Mouse (Mus musculus) adrenal gland, postnatal 10 days (tissue): Measurements from ENCODE around the gene Mpdz. TPM values are rescaled to one million over a fixed set of nuclear protein-coding genes. Genes with fewer than 3 reads are reported as not detected.
A peak's percentile ranks its signal among the peaks of the same experiment; 100 is the strongest.

Experiments used
- DNase-seq: peaks from one replicate; pipeline ENCODE4 v3.0.0; 2021; ENCODE audit warnings: mixed read lengths
- total RNA-seq, 2 experiments: library from RNA; stranded (reverse); gene quantifications; 2 replicates each; pipeline ENCODE4 v1.2.3; 2021

The Mpdz gene
- total RNA-seq, 2 experiments from 2014 or later = 57.2 to 88.0 TPM

DNA sequence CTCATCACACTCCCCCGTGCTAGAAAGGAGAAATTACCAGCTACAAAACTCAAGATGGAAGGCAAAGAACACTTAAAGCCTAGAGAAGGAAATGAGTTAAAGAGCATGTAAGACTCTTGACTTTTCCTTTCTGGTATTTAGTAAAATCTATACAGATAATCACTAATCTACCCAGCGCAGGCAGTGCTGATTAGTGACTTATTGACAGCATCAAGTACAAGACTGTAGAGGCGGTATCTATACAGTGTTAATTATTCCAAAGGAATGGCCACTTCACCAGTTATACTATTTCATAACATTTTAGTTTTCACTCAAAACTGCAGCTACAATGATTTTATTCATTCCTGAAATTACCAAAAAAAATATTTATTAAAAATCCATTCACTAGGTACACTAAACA, 49.7 kb downstream of the Mpdz start:
- DNase-seq = no peak

DNA sequence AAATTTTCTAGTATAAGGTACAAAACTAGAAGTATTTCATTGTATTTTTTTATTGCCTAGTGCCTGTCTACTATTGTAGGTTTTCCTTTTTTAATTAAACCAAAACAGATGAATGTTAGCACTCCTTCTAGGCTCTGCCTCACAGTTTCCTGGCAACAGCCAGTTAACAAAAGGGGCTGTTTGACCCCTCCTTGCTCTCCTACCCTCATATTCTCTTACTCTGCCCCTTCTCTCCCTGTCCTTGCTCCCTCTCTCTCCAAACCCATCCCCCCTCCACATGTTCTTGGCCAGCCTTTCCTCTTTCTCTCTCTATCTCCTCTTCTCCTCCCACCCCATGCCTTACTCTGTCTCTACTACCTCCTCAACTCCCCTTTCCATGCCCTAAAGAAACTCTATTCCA, 53.4 kb downstream of the Mpdz start:
- no peak for DNase-seq

DNA sequence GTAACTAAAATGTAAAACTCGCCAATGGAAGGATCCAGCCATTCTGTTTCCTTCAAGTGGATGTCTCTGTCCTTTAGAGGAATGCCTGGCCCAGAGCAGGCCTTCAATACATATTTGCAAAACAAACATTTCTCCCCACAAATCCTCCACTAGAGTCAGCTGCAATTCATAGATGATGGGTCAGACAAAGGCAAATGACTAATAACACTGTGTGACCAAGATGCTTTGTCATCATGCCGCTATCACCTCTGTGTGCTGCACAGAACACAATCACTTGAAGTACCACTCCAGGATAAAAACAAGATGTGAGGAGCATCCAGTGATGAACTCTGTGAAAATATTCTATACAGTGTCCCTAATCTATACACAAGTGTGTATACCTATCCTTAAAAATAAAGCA, 55.0 kb downstream of the Mpdz start:
- no peak for DNase-seq

DNA sequence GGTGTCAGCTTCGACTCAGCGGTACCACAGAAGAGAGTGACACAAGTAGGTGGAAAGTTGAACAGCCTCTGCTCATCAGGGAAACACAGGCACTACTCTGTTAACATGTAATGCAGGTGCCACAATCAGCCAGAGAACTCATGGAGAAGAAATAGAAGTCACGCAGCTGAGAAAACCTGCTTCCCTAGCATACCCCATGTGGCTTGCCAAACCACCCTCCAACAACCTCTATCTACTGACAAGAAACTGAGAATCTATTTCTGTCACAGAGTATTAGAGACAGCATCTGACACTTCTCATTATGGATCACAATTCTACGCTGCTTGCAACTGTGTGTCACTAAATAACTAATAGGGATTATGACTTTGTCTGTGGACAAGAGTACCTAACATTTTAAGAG, 70.3 kb downstream of the Mpdz start:
- no peak for DNase-seq

DNA sequence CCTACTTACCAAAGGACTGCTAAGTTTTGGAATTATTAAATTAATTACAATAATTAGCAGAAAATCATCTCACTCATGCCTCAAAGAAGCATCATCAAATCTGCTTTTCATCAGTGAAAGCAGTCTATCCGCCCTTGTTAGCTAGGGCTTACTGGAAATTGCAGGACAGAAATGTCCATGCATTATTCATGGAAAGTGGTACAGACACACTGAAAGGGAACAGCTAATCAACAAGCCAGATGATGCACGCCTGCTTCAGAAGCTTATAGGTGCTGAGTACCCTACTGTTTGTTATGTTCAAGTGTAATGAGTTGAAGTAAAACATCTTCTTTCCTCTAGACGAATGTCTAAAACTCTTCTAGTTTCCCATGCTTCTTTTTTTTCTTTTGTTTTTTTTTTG, 91.2 kb downstream of the Mpdz start:
- DNase-seq = no peak

DNA sequence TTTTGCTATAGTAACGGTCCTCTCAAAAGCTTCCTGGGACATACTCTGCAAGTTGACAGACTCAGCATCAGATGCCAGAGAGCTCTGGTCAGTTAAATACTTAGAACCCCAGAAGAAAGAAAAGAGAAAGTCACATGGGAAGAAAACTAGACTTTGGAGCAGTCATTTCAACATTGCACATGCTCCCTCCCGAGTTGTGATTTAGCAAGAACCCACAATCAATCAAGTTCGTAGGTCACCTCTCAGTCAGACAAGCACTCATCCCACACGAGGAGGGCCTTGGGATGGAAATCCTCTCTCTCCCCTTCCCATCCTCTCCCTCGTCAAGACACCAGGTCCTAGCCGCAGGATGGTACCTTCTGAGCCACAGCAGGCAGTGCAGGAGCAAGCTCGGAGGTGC, 94.0 kb downstream of the Mpdz start:
- no peak for DNase-seq

DNA sequence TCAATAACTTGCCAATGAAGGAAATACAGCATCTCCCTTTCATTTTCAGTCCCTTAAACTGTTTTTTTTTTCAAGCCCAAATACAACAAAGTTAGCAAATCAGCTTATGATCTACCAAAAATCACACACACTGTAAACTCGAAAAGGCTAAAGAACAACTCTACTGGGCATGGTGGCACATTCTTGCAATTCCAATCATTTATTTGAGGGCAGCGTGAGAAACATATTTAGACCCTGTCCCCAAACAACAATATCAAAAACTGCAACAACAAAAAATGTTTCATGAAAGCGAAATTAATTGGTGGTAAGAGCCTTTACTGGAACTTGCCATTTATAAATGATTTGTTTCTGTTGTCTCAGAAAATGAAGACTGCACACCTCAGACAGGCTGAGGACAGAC, 97.5 kb downstream of the Mpdz start:
- no peak for DNase-seq

DNA sequence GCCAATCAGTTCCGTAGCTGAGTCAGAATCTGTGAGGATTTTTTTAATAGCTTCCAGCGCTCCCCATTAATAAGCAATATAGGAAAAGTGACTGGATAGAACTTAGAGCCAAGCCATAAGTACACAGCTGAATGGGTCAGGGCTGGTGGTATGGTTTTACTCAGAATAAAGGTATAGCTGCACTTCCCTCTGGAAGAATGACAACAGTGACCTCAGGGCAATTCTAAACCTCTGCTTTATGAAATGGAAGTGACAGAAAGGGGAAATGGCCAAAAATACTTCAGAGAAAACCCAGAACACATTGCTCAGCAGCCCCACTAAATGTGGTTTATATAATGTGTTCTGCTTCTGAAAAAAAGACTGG, 109.0 kb downstream of the Mpdz start:
- no peak for DNase-seq

DNA sequence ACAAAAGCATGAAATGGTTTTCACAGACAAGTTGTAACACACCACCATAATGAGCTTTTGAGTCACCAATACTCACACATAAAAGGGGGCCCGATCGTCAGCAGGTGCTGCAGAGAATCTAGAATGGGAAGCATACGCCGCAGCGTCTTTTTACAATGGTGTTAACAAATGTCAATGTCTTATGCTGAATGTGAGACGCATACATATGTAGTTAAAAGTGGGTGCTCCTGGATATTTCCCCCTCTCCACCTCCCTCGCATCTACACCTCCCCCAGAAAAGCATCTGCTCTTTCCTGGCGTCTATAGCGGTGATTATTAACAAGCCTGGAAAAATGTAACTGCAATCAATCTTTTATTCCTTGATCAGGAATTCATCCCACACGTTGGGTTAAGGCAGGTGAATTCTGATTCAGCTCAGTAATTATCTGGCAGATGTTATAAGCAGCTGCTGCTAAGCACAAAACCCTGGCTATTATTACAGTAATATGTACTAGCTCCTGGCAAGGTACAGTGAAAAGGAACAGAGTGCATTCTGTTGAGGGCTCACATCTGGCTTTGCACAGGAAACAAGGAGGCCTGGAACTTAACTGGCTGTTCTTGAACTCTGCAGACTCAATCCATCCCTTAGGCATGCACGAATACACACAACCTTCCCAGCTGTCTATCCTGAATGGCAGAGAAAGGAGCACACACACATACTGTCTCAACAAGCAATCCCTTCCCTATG, 109.6 kb downstream of the Mpdz start:
- no peak for DNase-seq

DNA sequence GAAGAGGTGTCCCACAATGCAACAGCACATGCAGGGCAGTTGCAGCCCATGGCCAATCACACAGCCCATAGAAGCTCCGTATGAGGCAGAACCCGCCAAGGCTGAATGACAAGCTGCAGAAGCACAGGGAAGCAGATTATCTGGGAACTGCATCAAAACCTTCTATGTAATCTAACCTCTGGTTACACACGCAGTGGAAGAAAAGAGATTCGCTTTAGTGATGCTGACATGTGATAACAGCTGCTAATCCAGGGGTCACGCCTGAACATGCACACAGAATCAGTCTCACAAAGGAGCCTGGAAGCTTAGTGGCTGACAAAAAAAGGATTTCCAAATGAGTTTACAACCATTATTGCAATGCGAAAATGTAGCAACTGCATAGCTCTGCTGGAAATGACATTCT, 110.2 kb downstream of the Mpdz start:
- no peak for DNase-seq

DNA sequence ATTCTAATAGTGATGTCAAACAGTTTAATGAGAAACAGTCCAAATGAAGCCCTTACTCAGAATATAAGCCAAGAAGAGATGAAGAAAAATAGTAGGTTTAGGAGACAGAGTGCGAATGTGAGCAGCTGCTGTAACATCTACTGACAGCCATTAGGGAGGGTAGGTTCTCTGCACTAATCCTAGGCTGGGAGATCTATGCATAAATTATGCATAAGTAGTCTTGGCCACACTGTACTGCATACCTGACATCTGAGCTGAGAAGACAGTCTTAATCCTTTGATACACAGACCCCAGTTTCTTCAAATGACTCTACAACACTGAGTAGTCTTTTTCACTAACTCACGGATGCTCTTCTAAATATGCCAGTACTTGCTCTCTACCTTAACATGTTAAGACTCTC, 114.9 kb downstream of the Mpdz start:
- no peak for DNase-seq

DNA sequence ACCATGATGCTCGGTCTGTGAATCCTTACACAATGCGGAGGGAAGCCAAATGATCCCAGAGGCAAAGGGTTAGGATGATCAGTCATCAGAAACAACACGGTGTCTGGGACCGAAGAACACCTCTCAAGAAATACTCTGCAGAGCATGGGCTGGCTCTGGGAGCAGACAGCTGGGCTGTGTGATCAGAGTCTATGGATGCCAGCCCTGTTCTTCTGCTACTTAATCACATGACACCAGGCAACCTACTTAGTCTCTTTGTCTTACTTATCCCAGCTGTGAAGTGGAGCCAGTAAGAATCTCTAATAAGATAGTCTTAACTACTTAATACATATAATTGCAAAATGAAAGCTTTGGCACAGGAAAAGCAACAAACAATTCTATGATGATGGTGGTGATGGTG, 118.8 kb downstream of the Mpdz start:
- DNase-seq = no peak

DNA sequence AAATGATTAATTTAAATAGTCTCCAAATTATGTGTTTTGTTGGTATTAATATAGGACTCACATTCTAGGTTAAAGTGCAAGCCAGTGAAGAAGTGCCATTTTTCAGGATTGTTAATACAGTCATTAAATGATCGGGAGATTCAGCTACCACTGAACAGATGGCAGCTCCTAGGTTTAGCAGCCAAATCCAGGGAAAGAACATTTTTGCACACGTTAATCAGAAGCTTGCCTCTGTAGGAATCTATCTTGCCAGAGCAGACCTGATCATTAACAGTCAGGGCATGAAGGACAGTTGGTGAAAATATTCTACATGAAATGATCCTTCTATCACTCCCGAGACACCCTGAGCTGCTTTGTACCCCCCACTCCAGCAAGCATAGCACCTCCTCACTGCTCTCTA, 120.4 kb downstream of the Mpdz start:
- DNase-seq = no peak

DNA sequence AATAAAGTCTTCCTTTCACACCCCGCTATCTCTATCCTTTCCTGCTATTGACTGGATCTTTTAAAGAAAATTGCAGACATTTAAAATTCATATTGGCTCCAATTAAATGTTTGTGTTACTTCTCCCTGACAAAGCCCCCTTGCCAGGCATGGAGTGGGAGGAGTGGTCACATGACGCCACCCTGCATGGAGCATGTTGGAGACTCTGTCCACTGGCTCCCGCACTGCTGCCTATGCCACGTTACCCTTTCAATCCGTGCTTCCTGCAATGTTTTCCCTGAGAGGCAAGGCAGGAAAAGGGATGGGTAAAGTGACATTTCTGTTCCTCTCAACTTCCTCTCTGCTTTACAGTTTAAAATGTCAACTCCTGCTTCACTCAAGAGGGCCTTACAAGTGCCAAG, 128.0 kb downstream of the Mpdz start:
- no peak for DNase-seq

DNA sequence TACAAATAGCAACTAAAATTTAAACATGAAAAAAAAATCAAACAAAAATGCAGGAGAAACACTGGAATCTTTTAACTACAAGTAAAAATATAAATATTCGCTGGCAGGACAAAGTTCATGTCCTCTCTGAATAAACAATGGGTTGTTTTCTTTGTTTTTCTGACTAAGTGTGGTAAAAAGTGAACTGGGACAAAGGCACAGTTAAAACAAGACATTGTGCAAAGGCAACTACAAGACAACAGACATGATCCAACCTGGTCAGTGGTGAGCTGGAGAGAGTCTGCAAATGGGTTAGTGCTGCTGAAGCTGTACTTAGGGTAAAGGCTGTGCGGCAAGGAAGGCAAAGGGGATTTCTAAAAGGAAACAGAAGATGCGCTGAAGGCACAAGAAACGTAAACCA, 129.4 kb downstream of the Mpdz start:
- DNase-seq = no peak

DNA sequence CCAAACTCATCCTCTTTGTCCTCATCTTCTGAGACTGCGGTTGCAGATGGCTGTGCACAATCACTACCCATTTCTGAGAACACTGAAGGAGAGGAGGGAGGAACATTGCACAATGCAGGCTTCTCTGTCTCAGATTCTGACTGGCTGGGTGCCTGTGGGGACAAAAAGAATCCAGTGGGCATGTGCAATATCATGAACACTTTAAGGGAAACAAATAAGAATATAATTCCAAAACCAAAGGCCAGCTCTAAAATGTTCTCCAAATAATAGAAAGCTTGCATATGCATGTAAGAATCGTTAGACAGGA, 132.5 kb downstream of the Mpdz start:
- DNase-seq = peak; percentile 40

DNA sequence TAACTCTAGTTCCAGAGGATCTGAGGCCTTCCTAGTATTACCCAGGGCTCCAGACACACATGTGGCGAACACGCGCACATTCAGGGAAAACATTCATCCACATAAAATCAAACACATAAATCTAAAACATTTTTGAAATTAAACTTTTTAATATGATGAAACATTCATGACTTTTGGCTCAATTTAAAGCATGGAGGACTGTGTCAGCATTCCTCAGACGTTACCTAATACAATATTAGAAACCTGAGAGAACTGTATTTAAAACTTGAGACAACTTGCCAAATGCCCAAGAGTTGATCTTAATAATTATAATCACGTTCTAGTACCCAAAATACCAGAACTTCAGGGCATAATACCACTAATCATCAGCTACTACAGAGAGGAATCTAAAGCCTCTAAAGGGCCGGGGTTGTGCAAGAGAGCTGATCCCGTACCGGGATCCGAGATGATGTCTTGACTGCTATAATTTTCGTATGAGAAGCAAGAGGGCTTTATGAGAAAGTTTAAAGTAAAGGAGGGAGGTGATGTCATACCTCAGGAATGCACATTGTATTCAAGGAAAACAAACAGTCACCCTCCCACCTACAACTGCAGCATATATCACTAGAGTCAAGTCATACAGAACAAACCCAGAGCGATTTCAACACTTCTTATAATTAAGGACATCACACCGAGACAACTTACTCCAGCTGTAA, 133.0 kb downstream of the Mpdz start:
- no peak for DNase-seq

DNA sequence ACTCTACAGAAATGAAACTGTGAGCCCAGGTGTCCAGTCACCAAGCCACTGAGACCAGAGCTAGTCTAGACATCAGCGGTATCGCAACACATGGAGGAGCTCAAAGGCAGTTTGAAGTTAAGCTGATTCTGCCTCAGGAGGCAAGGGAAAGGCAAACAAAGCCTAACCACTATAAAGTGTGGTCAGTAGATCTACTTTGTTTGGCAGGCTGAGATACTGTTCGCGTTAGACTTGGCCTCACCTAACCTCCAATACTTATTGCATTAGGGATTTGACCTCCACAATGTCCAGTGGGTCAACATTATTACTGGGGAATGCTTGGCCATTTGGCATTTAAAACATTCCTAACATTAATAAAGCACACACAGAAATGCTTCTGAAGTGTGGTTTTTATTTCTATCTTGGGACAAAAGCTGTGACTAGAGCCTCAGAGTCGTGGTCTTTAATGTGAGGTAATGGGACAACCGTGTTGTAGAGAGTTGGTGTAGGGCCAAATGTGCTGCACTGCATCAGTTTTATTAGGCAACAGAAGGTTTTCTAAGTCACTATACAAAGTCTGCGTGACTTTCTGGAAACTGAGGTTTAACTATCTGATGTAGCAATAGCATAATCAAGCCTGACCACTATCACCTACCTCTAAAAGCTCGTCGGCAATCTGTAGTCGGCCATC, 134.9 kb downstream of the Mpdz start:
- DNase-seq = peak; percentile 11

DNA sequence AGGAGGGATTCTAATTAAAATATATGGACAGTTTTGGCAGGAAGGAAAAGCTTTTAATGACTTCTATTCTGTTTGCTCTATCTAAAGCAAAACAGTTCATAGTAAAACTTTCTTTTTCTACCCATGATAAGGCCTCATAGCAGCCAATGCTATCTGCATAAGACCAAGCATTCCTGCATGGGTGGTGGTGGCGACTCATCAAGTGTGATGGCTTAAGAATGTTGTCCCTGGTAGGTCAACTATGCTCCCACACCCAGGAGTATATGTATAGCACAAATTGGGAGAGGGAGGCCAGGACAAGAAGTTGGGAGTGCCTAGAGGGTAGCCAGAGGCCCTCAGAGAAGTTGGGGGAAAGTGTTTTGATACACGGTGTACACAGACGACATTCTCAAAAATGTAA, 140.6 kb downstream of the Mpdz start:
- DNase-seq = no peak

DNA sequence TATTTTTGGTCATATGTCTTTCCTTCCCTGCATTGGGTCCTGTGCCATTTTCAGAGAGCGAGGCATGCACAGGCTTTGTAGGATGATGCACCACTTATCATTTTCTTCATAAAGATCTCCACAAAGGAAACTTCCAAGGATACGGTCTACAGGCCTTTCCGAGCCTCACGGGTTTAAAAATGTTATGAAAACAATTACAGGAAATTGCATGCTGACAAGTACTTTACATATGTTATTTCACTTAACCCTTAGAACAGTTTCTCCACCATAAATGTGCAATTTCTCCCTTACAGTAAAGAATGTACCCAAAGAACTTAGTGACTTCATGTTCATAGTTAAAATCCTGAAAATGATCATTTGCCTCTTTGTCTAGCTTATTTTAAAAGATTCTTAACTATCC, 144.2 kb downstream of the Mpdz start:
- DNase-seq = no peak

DNA sequence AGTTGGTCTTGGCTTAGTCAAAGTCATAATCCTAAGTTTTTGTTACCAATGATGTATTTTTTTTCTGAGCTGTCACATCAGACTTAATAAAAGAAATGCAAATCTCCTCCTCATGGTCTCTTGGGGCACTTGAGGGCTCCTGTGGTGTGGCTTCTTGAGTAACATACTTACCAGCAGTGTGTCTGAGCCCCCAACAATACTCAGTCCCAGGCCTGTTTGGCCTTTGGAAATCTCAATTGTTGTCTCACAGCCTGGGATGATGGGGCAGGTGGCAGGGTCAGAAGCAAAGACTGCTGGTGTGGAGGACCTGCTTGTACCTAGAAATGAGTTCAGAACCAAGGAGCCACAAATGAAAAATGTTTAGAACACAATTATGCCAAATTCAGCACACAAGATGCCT, 149.3 kb downstream of the Mpdz start:
- no peak for DNase-seq

DNA sequence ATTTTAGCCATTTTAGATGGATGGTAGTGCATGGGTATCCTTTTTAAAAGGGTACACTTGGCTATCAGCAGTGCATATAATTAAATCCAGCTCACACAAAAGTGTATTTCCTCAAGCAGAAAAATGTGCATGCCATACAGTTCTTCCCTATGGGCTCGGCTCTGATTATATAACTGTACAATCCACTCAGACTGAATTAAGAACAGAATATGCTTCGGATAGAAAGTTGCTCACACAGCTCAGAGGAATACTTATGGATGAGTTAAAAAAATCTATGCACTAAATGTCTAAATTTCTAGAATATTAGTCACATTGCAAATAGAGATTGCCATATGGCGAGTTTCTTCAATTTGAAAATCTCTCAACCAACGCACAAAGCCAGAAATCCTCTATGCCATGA, 157.1 kb downstream of the Mpdz start:
- no peak for DNase-seq

DNA sequence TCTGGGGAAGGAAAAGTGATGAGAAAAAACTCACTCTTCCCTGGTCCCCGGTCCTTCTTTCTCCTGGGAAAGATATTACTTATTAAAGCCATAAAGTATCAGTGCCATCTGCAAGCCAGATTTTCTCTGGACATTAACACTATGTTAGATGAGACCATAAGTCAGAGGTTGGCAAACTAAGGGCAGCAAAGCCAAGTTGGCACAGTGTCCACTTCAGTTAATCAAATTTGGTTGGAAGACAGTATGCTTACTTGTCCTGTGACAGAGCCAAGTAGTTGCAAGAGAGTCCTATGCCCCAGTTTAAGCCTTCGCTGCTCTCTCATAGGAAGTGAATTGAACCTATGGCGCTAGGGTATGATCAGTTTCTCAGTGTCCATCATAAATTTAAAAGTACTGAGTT, 159.0 kb downstream of the Mpdz start:
- DNase-seq = peak; percentile 54

DNA sequence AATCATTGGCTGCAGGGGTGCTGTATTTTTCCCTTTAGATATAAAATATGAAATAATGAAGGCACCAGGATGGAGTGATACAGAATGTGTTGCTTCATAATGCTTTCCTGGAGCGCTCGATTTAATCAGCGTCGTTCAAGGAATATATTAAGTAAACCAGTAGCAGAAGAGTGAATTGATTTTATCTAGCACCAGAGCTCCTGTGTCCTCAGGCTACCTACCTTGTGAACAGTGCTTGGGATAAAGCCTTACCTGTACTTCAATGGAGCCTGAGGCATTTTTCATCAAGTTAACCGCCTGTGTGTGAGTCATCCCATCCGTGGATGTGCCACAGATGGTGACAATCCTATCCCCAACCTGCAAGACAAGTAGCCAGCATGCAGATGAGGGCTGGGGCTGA, 159.5 kb downstream of the Mpdz start:
- no peak for DNase-seq
